Mouse (Mus musculus) urinary bladder, postnatal 14 days (tissue): ENCODE measurements around the gene Pacrg.

Source experiments
- DNase-seq: peaks from one replicate; pipeline ENCODE4 v3.0.0; 2021; ENCODE audit warnings: low spot score

Gene Pacrg

GRCm38 (mm10) chr17:10495588-10495987 is 344.5 kb downstream of the Pacrg start:
- DNase-seq = no peak

DNA sequence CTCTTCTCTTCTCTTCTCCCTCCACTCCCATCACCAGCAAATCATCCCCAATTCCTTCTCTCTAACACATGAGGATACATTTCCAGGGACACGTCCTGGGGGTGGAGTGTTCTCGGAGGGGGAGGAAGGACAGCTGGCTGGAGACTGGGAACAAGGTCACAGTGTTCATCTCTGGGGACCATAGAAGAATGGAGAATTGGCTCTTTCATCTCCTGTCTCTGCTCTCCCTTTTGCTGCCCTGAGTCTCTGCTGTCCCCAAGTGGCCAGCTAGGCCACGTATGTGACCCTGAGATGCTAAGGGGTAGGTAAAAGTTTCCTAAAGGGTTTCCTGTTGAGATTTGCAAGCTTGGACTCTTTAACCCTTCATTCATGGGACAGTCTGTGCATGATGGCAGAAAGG is 347.0 kb downstream of the Pacrg start:
- DNase-seq = no peak

DNA sequence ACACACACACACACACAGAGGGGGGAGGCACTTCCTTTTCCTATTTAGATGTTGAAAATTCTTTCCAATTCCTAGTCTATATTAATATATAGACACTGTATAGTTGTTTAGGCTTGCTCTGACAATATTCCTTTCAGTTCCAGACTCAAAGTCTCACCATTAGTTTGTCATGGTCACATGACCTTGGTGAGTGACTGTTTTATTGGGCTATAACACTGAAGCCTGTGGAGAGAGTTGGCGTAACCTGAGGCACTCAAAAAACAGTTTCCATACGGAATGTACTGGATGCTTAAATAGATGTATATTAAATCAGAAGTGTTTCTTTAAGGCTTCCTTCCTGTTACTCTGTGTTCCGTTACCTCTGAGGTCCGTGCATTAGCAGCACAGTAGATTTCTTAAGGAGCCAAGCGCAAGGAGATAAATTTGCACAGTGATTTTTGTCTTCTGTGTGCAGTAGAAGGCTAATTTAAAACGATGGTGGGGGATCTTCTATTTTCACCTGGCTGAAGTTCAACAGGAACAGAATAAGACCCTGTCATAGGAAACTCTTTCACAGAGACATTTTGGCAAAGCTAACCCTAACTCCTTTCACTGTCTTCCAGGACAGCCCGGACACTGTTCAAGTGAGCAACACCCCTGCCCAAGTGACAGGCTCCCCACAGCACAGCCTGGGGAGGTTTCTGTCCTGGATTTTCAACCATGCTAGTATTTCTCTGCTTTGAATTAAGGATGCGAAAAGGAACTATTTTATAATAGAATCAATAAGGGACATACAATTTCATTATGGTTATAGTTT is 349.5 kb downstream of the Pacrg start:
- no peak for DNase-seq

GRCm38 (mm10) chr17:10488873-10489272 is 351.2 kb downstream of the Pacrg start:
- no peak for DNase-seq

GRCm38 (mm10) chr17:10483945-10484546 is 356.1 kb downstream of the Pacrg start:
- DNase-seq = no peak

DNA sequence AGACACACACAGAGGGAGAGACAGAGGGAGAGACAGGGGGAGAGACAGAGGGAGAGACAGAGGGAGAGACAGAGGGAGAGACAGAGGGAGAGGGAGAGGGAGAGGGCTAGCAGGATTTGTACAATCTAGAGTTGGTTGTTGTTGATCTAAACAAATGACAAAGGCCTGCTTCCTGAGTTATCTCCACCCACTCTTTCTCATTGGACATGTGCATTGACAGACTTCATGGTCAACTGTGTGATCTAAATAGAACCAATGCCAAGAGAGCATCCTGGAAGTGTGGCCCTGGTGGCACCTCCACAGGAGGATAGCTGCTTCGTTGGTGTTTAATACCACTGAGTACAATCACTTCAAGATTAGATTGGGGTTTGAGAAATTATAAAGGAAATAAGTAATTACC is 359.0 kb downstream of the Pacrg start:
- DNase-seq = no peak

DNA sequence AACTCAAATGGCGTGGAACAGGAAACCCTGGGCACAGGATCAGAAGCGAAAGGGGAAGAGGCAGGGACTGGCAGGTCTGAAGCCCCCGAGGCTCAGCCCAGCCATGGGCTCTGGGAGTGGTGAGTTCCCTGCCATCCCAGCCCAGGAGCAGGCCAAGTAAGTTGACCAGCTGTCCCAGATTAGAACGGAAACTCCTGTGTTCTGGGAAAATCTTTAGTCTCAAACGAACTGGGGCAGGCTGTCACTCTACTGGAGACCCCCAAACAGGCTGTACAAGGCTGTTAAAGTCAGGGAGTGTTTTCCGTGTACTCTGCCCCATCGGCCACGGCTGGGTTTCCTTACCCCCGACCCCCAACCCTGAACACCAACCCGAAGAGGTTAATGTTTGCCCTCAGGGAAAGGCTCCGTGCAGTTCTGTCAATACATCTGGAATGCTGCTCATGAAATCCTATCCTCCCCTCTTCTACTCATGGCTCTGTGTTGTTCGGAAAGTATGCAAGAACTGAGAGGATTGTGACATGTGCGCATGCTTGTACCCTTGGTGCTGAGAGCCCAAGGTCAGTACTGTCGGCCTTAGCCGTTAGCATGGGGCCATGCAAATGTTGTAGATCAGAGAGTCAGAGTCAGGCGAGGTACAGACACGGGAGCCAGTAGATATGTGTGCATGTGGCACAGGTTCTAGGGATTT is 360.9 kb downstream of the Pacrg start:
- DNase-seq = no peak

DNA sequence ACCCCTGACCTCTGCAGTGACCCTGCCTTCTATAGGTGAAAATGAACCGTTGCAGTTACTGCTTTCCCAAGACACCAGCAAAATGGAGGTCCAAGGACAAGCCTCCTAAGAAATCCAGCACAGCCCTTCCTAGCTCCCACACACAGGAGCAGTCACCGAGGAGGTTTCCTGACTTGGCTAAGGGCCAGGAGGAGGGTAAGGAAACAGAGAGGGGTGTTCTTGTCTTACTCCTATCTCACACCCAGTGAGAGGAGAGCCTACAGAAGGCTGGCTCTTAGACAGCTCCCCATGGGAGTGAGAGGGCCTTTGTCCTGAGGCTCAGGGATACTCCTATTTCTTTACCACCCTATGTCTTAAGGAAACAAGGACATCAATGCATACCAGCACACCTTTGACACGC is 361.7 kb downstream of the Pacrg start:
- no peak for DNase-seq

GRCm38 (mm10) chr17:10476807-10477206 is 363.3 kb downstream of the Pacrg start:
- no peak for DNase-seq

GRCm38 (mm10) chr17:10474972-10475371 is 365.1 kb downstream of the Pacrg start:
- DNase-seq = no peak

DNA sequence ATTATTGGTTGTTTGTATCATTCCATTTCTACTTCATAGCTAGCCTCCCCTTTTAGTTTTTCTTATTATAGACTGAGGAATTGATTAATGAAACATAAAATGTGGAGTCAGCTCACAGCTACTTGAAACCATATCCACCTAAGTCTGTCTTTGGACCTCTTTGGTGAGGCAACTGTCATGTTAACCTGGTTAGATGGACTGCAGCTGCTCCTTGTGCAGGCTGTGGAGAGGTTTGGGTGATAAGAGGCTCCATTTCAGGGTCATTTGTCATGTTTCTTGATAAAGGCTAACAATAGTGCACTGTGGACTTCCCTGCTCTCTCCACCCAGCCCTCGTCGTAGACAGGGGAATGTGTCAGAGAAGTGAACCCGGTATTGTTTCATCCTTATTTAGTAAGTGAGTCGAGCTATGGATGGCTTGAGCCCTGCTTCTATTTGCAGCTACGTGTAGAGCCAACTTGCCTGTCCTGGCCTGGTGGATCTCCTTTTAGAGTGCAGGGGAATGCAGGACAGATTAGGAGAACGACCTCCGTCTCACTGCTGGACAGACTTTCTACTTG is 366.2 kb downstream of the Pacrg start:
- no peak for DNase-seq

GRCm38 (mm10) chr17:10473175-10473574 is 366.9 kb downstream of the Pacrg start:
- no peak for DNase-seq

GRCm38 (mm10) chr17:10469874-10470568 is 370.1 kb downstream of the Pacrg start:
- DNase-seq = no peak

DNA sequence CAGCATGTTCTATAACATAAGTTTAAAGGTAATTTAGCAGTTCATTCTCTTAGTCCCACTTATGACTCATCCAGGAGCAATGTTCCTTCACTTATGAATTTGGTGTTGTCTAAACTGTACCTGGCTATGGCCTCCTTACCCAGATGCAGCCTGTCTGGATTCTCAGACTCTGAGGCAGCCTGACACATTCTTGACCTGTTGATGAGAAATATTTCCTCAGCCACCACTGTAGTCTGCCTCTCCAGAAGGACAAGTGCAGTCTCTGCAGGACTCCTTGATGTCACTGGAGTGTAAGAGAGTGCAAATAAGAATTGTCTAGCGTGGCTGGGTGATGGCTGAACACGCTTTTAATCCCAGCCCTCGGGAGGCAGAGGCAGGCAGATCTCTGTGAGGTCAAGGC is 373.0 kb downstream of the Pacrg start:
- DNase-seq = no peak

GRCm38 (mm10) chr17:10465467-10465866 is 374.6 kb downstream of the Pacrg start:
- DNase-seq = no peak

GRCm38 (mm10) chr17:10464700-10465099 is 375.4 kb downstream of the Pacrg start:
- DNase-seq = no peak

GRCm38 (mm10) chr17:10463626-10464025 is 376.5 kb downstream of the Pacrg start:
- DNase-seq = no peak

DNA sequence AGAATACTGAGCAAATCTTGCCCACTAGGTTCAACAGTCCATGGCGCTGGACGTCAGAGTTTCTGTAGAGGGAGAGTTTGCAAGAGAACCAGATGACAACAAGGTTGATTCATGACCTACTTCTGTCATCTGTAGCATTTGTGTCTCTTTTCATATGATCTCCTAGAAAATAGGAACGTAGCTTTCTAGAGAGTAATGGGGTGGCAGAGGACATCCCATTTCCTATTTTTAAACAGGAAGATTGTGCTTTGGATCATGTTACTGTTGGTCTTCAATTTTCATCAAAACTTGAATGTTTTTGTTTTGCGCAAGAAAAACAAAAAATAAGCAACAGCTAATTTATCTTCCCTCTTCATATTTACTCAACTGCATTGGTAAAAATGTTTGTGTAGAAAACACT is 379.2 kb downstream of the Pacrg start:
- DNase-seq = no peak

DNA sequence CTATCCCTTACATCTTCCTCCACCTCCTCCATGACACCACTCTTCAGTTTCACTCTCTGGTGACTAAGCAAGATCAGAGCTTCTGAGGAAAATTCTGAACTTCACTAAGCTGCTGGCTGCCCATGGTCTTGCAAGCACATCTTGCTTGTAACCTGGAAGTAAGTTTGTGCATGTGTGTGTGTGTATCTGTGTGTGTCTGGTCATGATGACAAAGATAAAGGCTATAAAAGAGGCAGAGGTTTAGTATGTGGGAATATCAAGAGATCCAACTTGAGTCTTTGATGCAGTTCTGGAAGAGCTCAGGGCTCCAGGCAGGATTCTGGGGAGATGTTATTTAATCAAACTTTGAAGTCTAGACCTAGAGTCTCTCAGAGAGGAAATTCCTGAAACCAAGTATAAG is 381.4 kb downstream of the Pacrg start:
- no peak for DNase-seq

DNA sequence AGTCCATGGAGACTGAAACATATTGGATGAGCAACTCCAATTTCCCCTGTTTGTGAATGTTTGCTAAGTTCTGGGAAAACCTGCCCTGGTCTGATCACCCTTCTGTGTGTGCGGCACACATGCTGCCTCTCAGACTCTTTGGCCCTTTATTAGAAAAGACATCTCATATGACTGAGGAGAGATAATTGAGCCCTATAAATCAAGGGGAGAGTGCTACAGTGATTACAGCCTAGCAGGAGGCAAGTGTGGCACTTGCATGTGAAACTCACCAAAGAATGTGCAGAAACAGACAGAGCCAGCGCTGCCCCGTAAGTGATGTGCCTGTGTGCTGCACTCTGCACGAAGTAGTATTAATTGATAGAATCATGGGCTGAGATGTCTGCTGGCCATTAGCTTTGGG is 383.7 kb downstream of the Pacrg start:
- DNase-seq = no peak

DNA sequence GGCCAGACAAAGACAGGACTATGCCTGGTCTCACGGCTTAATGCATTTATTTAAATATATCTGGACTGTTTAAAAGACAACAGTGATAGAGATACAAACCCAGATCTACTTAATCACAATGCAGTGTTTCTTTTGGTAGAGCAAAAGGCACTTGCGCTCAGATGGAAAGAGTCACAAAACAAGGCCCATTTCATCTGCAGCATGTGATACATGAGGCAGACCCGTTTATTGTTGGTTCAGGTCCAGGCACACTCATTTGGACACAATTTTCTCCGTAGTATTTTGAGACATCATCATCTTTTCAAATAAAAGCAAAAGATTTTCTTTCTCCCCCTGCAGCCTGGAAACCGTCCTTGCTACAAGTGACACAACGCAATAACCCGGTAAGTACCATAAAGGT is 384.1 kb downstream of the Pacrg start:
- no peak for DNase-seq

- no peak for DNase-seq
These were observed 385.7 kb downstream of the Pacrg start for GRCm38 (mm10) chr17:10454406-10454805.
